Mouse (Mus musculus) cortical plate, adult 2 months (tissue): ENCODE measurements around the gene Taf5.

Source experiments
- CTCF ChIP-seq: fragments of 200-500 bp; IDR thresholded peaks from 2 replicates; pipeline ENCODE4 v1.5.1; 2011; ENCODE audit warnings: mild to moderate bottlenecking, control low read depth, low read length; ENCODE audit not compliant: insufficient read depth; ENCODE audit errors: extremely low read depth
- POLR2A ChIP-seq: fragments of 200-500 bp; IDR thresholded peaks from 2 replicates; pipeline ENCODE4 v1.6.1; 2011; ENCODE audit warnings: mild to moderate bottlenecking, low read length, control low read depth; ENCODE audit not compliant: insufficient read depth; ENCODE audit errors: extremely low read depth

DNA sequence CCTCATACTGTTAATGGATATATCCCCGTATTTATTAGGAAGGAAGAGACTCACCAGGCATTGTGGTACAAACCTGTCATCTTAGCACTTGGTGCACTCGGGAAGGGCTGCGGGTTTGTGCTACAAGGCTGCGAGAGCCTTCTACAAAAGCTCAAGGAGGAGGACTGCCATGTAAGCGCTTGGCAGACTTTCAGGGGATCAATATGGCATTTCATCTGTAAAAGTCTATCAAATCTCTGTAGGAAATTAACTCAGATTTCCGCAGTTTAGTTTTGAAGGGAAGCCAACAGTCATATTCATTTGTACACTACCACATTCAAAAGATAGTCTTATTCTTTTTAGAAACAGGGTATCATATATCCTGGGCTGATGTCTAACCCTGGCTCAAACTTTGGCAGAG, 35.8 kb upstream of the Taf5 start:
- TF ChIP-seq CTCF (no peak), POLR2A (no peak)
